Mouse (Mus musculus) thymus, postnatal 10 days (tissue): Measurements from ENCODE around the gene Klhl11.

ENCODE experiments used
- DNase-seq, 2 experiments: peaks; one replicate each; pipeline ENCODE4 v3.0.0; 2021; ENCODE audit warnings: low spot score in 2 of 2

The Klhl11 gene

DNA sequence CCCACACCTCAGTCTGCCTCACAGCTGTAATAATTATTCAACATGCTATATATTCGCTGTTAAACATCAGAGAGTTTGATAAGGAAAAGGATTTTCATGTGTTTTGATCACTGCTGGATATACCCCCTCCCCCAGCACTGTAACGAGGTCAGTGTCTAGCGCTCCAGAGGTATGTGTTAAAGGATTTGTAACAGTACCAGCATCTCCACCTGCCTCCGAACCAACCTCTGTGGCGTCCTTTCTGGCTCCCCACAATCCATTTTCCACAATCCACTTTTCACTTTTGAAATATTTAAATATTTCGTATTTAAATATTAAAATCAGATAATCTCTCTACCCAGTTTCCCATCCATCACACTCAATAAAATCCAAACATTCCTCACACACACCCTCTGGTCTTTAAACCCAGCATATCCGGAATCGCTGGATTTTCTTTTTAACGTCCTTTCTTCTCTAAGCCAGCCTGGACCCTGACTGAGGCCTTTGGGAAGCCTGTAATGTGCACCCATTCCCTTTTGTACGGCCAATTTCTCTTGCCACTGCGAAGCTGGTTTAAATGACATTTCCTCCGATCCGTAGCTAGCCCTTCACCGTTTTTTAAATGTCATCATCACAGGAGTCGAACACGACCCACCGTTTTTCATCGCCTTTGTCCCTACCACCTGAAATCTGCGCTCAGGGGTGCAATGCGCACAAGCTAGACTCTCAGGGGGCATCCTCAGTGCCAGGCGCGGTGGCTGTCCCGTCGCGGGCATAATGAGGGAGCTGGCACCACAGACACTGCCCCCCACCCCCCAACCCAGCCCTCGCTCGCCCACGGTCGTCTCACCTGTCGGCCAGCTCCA, 967 bp downstream of the Klhl11 start:
- DNase-seq: peak in 1 of 2 experiments; percentile 15

DNA sequence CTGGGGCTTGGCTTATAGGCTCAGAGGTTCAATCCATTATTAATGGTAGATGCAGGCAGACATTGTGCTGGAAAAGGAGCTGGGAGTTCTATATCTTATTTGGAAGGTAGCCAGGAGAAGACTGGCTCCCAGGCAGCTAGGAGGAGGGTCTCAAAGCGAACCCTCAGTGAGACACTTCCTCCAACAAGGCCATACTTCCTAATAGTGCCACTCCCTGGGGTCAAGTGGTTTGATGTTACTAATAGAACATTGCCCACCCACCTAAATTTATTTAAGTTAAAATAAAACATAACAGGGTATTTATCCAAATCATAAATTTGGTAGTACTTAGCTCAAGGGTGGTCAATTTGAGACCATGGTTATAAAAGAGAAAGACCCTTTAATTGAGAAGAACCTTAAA, 6.7 kb downstream of the Klhl11 start:
- no peak for DNase-seq

DNA sequence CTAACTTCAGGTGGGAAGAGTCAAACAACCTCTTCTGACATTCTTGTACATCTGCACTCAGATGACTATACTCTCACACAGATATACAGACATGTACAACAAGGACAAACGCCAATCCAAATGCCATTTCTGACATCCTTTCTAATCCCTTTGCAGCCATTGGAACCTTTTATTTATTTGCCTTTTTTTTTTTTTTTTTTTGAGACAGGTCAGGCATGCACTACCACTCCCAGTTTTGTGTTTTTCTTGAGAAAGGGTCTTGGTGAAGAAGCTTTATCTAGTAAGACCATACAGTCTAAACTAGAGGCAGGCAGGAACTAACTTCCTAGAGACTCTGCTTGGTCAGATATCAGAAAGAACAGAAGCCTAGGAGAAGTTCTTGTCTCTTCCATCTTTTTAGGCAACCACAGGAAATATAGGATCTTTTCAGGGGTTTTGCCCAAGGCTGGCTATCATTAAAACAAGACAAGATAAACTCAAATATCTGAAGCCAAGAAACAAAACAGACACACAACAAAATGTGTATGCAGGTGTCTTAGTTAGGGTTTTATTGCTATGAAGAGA, 7.2 kb downstream of the Klhl11 start:
- no peak for DNase-seq

DNA sequence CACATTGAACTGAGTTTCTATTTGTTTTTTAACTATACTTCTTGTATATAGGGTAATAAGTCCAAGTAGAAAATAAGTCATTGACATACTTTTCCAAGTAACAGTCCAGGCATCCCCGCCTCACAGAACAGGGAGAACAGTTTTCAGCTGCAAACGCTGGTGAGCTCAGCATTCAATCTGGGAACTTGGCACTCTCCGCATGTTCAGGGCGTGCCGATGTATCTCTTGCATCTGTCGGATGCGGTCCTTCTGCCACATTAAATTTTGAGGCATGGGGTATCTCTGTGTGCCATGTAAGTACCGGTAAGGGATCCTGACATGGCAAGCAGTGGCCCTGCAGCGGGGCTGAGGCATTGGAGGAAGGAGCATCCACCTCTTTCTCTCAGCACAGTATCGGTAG, 9.8 kb downstream of the Klhl11 start:
- no peak for DNase-seq

DNA sequence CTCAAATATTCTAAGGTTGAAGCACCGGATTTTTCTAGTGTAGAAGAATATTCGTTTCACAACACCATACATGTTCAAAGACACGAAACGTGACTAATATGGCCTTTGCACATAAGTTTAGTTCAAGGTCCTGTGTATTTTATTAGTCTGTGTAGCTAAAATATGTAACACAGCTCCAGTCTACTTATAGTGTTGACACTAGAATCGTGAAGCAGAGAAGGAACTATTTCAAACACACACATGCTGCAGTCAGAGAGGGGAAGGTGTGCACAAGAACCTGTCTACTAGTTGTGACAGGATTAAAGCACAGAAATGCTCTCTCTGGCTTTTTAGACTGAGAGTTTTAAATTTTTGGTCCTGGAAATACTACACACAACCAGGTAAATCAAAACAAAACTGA, 14.8 kb downstream of the Klhl11 start:
- no peak for DNase-seq

DNA sequence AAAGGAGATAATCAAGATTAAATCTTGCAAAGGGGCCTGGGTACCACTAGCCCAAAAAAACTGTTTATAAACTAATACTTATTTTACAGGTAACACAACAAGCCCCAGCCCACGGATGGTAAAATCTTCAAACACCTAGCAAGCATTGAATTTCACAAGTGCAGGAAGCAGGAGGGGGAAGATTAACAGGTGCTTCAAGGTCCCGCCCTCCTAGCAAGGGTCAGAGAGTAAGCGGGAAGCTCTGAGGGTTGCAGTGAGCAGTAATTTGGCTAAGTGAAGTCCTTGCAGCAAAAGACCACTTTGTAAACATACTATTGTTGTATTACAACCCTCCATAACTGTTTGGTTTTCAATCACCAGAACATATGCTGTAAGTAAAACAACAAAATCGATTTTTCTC, 15.3 kb downstream of the Klhl11 start:
- DNase-seq: no peak

DNA sequence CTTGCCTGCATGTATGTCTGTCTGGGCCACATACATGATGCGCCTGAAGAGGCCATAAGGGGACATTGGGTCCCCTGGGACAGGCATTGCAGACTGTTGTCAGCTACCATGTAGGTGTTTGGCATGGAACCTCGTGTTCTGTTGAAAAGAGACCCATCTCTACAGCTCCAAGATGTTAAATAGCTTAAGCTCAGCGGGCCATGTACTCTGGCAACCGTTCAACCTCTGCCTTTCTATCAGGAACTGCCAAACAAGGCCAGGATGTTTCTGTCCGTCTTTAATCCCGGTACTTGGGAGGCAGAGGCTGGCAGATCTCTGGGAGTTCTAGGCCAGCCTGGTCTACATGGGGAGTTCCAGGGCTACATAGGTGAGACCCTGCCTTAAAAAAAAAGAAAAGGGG, 29.9 kb downstream of the Klhl11 start:
- DNase-seq: no peak

DNA sequence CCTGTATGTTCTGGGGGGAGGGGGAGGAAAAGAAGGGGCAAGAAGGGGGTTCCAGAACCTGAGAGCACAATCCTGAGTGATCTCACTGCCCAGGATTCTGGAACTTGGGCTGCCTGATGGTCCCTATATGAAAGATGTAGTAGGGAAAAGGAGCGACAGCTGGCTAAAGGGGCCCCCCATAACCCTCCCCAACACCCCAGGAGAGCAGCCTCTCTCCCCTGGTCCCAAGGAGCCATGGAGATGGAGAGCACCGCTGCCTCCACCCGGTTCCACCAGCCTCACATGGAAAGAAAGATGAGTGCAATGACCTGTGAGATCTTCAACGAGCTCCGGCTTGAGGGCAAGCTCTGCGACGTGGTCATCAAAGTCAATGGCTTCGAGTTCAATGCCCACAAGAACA, 30.7 kb downstream of the Klhl11 start, which contains the start of the genes Nt5c3b and Klhl10:
Gene Nt5c3b, minus strand, starts transcription at position 12 of the 400 bp plus-strand sequence.
Gene Klhl10, plus strand, starts transcription at position 121 of the 400 bp plus-strand sequence.
- no peak for DNase-seq

DNA sequence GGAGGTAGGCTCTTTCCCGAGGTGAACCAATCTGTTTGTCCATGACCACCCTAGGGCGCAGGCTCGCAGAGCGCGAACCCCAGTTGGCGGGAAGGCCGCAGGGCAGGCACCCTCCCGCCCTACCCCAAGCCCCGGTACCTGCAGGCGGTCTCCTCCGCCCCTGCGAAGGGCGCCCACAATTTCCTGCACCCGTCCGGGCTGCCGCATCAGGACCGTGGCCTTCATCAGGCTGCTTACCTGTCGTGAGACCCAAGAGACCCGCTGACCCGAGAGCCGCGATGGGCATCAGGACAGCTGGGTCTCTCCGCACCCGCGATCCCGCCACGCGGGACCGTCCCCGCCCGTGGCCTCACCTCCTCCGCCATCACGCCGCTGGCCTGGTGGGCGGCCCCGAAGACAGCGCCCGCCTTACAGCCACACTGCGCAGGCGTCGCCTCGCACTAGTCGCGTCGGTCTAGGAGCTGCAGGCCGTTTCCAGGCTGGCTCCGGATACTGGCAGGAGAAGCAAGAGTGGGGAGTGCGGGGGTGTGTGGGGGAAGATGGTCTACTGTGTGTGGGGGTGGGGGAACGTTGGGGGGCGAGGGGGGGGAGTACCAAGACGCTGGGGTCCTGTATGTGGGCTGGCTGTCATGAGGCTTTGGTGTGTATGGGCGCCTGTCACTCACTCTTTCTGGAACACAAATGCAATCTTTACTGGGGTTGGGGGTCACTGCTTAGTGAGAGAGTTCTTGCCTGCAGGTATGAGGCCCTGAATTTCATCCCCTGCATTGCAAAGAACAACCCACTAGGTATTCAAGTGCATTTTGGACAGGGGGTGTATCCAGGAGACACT, 31.6 kb downstream of the Klhl11 start:
- DNase-seq: peak; percentile 80 to 81

DNA sequence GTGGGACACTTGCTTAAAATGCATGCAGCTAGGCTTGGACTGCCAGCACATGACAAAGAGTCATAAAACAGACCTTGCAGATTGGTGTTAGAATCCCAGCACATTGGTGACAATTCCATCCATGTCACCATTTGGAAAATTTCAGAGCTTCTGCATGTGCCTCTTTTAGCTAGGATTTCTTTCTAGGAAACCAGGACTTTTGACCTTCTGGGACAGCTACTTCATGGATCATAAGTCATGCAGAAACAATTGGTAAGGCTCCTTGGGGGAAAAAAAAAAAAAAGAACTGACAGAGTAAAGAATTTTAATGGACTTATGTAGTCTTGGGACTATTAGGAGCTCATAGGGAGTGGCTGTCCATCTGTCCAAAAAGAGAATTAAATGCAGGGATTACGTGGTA, 34.6 kb downstream of the Klhl11 start:
- no peak for DNase-seq

DNA sequence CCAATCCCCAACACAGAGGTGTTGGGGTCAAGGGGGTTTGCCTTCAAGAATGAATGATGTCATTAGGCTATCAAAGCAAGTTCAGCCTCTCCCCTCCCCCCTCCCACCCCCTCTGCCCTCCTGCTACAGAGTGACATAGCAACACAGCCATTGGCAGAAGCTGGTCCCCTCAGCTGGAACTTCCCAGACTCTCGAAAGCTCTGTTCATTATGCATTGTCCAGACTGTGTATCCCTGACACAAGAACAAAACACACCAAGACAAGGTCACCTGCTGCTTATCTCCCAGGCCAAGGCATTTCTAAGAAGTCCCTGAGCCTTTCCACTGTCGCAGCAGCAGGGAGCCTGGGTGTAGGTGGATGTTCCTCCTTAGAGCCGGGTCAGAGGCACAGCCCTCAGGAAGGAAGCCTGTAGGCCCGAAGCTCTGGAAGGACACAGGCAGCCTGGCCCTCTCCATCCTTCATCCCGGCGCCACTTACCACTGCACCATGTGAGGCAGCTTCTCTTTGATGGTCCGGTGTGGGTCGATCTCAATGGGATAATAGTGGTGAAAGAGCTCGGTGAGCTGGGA, 36.8 kb downstream of the Klhl11 start:
- DNase-seq: no peak

DNA sequence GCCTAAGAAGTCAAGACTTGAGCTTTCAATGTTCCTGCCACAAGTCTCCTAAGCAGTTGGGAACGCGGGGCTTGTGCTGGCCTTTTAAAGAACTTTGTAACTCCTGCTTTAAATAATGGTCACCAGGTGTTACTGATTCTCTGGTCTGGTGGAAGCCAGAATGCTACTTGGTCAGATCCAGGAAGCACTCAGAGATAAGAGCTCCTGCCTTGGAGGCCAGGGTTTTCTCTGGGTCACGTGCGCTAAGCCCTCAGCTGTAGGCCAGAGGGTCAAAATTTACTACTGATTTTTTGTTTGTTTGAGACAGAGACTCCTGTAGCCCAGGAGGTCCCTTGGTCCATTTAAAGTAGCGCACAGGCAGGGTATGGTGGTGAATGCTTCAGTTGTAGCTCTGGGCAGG, 40.5 kb downstream of the Klhl11 start:
- no peak for DNase-seq

DNA sequence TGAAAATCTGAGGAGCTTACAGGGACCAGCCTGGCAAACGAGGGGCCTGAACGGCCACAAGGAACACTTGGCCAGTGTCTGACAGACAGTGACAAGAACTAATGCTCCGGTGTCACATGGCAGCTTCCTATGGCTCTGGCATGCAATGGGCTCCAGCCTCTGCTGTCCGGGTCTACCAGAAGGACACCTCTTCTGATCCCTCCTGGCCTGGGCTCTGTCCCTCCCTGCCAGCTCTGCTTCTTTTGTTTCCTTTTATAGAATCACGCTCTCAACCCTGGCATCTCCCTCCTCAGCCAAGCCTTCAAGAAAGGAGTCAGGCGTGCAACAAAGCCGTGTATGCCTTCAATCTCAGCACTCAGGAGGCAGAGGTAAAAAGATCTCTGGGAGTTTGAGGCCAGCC, 42.5 kb downstream of the Klhl11 start:
- DNase-seq: no peak

DNA sequence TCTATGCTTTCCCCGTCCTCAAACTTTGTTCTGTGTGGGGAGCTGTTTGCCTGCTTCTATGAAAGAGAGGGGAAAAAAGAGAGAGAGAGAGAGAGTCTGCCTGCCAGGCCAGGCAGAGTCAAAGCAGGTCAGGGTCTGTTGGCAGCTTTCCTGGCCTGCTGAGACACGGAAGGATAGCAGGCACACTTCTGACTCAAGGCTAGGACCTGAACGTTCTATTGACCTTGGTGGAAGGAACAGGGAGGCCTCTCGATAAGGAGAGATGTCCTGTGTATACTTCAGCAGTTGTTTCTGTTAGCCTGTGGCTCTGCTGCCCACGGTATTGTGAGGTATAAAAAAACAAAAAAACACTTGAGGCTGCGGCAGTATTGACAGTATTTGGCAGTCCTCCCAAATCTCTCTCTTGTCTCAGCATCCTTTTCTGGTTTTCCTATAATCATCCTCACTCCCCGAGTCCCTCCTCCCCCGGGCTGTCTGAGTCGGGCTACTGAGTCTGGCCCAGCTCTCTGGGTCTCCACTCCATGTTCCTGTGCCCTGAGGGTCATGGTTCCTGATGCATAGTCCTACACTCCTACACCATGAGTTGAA, 43.8 kb downstream of the Klhl11 start:
- no peak for DNase-seq

DNA sequence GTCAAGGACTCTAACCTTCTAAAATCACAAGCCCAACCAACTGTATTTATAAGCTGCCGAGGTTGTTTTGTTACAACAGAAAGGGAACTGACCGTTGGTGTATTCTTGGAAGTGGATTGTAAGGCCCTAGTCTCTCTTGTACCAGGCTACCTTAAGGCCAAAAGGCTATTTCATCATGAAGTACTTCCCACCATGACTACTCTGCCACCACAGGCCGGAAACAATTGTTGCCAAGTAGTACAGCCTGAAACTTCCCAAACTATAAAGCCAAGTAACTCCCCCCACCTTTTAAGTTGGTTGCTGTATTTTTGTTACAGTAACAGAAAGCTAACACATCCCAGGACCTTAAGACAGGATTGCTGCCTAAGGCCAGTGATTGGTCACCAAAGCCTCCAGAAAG, 45.7 kb downstream of the Klhl11 start:
- DNase-seq: no peak

DNA sequence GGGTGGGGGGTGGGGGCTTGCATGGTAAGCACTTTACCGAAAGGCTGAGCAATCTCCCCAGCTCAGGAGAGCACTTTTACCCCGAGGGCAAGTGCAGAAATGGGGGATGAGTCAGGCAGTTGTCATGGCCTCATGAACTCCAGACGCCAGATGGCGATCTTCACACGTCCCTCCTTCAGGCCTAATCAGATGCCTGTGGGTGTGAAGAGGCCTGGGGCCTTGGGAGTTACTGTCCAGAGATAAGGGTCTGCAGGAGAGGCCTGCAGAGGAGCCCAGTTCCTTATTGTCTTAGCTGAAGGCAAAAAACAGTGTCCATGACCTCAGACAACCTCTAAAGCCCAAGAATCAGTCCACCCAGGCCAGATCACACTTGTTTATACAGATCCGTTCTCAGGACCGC, 46.7 kb downstream of the Klhl11 start:
- DNase-seq: peak in 1 of 2 experiments; percentile 74

DNA sequence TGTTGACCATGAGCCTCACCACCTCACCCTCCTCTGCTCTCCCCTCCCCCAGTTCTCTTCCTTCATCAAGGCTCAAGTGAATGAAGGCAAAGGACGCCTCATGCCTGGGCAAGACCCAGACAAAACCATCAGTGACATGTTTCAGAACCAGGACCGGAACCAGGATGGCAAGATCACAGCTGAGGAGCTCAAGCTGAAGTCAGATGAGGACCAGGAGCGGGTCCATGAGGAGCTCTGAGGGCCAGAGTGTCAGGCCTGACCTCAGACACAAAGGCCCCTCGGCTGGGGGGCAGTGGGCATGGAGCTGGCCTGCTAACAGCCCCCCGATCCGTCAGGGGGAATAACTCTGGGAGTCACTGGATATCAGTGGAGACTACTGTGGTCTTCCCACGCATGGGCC, 48.7 kb downstream of the Klhl11 start:
- DNase-seq: no peak

DNA sequence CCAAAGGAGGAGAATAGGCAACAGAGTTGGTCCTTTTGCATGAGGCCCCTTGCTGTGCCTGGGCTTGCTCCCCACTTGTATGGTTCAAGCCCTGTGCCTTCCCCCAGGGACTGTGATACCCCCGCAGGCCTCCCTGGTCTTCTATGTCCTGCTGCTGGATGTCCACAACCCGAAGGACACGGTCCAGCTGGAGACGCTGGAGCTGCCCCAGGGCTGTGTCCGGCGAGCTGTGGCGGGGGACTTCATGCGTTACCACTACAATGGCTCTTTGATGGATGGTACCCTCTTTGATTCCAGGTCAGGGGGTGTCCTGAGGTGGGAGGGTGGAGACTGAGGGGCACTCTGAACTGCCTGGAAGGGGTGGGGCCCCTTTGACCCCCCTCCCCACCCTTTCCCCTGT, 51.0 kb downstream of the Klhl11 start:
- DNase-seq: no peak

DNA sequence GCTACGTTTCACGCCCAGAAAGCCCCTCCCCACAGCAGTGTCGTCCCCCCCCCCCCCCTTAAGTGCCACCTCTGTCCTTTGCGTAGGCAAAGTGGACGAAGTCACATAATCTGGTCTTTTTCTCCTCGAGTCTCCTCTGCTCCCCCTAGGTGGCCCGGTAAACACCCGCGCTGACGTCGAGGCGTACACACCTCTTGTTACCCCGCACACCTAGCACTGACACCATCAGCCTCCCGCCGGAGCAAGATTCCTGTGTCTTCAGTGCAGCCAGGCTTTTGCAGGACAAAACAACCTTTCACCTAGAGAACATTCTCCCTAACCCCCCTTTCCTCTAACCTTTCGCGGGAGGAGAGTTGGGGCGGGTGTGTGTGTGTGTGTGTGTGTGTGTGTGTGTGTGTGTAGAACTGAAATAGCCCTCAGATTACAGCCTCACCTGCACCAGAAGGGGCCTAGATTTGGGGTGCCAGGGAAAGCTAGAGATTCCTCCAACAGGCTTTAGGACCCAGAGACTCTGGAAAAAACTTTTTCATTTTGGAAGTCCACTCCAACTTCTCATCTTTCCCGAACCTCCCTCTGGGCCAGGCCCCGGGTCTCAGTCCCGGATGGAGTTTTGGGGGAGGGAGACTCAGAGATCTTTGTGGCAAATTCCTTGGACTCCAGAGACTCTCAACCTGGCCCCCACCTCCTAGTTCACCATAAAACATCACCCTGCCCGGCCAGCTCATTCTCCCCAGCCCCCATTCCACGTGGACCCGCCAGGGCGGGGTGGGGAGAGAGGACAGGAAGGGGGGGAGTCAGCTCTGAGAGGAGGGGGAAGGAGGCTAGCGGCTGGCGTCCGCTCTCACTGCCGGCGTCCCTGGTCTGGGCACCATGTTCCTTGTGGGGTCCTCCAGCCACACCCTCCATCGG, 57.4 kb downstream of the Klhl11 start, which contains the start of gene Fkbp10:
Gene Fkbp10, plus strand, starts transcription at position 784 of the 909 bp plus-strand sequence.
- DNase-seq: no peak
